Mouse (Mus musculus) forebrain, postnatal 0 days (tissue): Measurements from ENCODE around the gene Immp2l. TPM values are rescaled to one million over a fixed set of nuclear protein-coding genes. Genes with fewer than 3 reads are reported as not detected.

Experiments used
- ATAC-seq: fragments of 200-750 bp; cut with Nextera tagmentation; 2 replicates; pipeline ENCODE4 v1.8.0; 2017; ENCODE audit warnings: mild to moderate bottlenecking, moderate library complexity
- DNase-seq: peaks from one replicate; pipeline ENCODE4 v3.0.0-alpha.2; 2015
- H3K27ac ChIP-seq: fragments of 300-500 bp; sonication (generic); 2 replicates; pipeline ENCODE4 v1.5.1; 2014; ENCODE audit warnings: low read depth, mild to moderate bottlenecking, antibody characterized with exemption, low read length, moderate library complexity, mixed read lengths
- H3K27me3 ChIP-seq: fragments of 300-500 bp; sonication (generic); 2 replicates; pipeline ENCODE4 v1.6.1; 2014; ENCODE audit warnings: mild to moderate bottlenecking, low read length, mixed read lengths; ENCODE audit not compliant: insufficient read depth
- H3K36me3 ChIP-seq: fragments of 300-500 bp; sonication (generic); 2 replicates; pipeline ENCODE4 v1.6.1; 2014; ENCODE audit warnings: mild to moderate bottlenecking, moderate library complexity; ENCODE audit not compliant: insufficient read depth
- H3K4me1 ChIP-seq: fragments of 300-500 bp; sonication (generic); 2 replicates; pipeline ENCODE4 v1.6.1; 2014; ENCODE audit warnings: antibody characterized with exemption; ENCODE audit not compliant: insufficient read depth
- H3K4me2 ChIP-seq: fragments of 300-500 bp; sonication (generic); 2 replicates; pipeline ENCODE4 v1.6.1; 2014; ENCODE audit warnings: low read depth, mild to moderate bottlenecking, moderate library complexity
- H3K4me3 ChIP-seq: fragments of 300-500 bp; sonication (generic); 2 replicates; pipeline ENCODE4 v1.5.1; 2014; ENCODE audit warnings: low read depth, low read length, mixed read lengths
- H3K9ac ChIP-seq: fragments of 300-500 bp; sonication (generic); 2 replicates; pipeline ENCODE4 v1.6.1; 2014; ENCODE audit warnings: mild to moderate bottlenecking
- H3K9me3 ChIP-seq: fragments of 300-500 bp; sonication (generic); 2 replicates; pipeline ENCODE4 v1.6.1; 2016; ENCODE audit warnings: low read length
- CTCF ChIP-seq: sonication (generic); IDR thresholded peaks from 2 replicates; pipeline ENCODE4 v1.5.1; 2016; ENCODE audit warnings: antibody characterized with exemption, control low read depth, low read depth
- WGBS: fragments of 180-500 bp; shearing (Covaris S2); extraction: QIAGEN DNeasy Blood & Tissue Kit; methylation state at CpG from one replicate; pipeline ENCODE4 v1.1.7; 2014; 5-methylcytosine and 5-hydroxymethylcytosine counted together
- polyA plus RNA-seq: library from polyadenylated mRNA; unstranded; fragments of >200 nt; fragmentation: Nextera tagmentation; extraction: Ambion mirVana; gene quantifications from 2 replicates; pipeline ENCODE4 v1.2.1, GENCODE M21; 2015
- total RNA-seq: library from RNA; depleted of rRNA; stranded (reverse); fragments of >200 nt; gene quantifications from 2 replicates; pipeline ENCODE4 v1.2.3, GENCODE M21; 2014

The Immp2l gene
- total and polyA plus RNA-seq, 2 experiments from 2014 or later, result 5.9 to 19.4 TPM

DNA sequence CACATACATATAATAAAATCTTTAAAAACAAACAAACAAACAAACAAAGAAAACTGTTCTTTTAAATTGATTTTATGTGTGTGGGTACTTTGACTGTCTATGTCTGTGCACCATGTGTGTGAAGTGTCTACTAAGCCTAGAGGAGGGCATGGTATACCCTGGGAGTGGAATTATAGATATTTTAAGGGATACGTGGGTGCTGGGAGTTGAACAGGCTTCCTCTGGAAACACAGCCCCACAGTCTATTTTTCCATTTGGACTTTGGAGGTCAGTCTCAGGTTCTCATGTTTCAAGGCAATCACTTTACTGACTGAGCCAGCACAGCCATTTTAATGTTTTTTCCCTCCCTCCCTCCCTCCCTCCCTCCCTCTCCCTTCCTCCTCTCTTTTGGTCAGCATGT lies 331.0 kb downstream of the Immp2l start:
- H3K9me3 ChIP-seq, result no peaks in the 10 kb centered on the region
- ATAC-seq (no peak), DNase-seq (no peak)
- H3K4me1 ChIP-seq, result no peaks in the 10 kb centered on the region
- 93% methylated on average over 1 of the region's 1 CpGs for WGBS
- TF ChIP-seq CTCF, result no peak
- H3K4me3 ChIP-seq, result no peak overlapping the region
- no peak overlapping the region for H3K4me2 ChIP-seq
- no peaks in the 10 kb centered on the region for H3K36me3 ChIP-seq
- no peak overlapping the region for H3K9ac ChIP-seq
- no peaks in the 10 kb centered on the region for H3K27me3 ChIP-seq
- no peak overlapping the region for H3K27ac ChIP-seq

DNA sequence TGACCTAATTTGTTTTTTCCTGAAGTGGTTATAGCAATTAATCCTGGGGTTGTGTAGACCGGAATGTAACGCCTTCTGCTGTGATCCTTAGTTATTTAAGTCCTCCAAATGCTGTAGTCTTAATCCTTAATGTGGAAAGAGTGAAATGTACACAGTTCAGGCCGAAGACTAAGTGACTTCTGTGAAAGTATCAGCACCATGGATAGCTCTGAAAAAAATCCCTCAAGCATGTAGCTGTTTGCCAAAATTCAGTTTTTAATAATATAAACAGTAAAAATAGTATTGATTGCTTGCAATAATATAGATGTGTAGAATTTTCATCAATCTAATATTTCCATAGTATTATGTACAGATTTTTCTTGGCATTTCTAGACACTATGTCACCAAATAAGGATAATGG lies 332.1 kb downstream of the Immp2l start:
- 73% methylated on average over 3 of the region's 3 CpGs for WGBS
- no peak overlapping the region for H3K9ac ChIP-seq
- ATAC-seq (no peak), DNase-seq (no peak)
- TF ChIP-seq CTCF, result no peak
- no peaks in the 10 kb centered on the region for H3K4me1 ChIP-seq
- no peaks in the 10 kb centered on the region for H3K36me3 ChIP-seq
- no peaks in the 10 kb centered on the region for H3K27me3 ChIP-seq
- H3K27ac ChIP-seq, result no peak overlapping the region
- H3K4me2 ChIP-seq, result no peak overlapping the region
- H3K9me3 ChIP-seq, result no peaks in the 10 kb centered on the region
- H3K4me3 ChIP-seq, result no peak overlapping the region

DNA sequence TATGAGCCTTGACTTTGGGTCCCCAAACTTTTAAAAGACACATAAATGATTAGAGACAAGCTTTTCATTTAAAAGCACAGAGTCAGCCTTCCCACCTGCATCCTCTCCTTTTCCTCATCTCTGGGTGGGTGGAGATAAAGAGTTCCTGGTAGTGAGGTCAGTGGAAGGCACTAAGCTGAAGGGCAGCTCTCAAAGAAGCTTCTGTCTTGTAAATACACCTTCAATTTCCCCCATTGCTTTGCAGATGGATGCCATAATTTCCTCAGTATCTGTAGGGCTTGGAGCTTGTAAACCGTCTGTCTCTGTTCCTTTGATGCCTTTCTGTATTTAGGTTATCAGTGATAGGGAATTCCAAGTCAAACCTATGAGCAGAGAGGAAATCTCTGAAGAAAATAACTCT lies 362.8 kb downstream of the Immp2l start:
- H3K27me3 ChIP-seq, result no peaks in the 10 kb centered on the region
- no peak overlapping the region for H3K27ac ChIP-seq
- DNase-seq (no peak), ATAC-seq (no peak)
- no peak overlapping the region for H3K9ac ChIP-seq
- WGBS, result 84% methylated on average over 1 of the region's 1 CpGs
- no peaks in the 10 kb centered on the region for H3K9me3 ChIP-seq
- no peaks in the 10 kb centered on the region for H3K36me3 ChIP-seq
- no peak overlapping the region for H3K4me3 ChIP-seq
- H3K4me2 ChIP-seq, result no peak overlapping the region
- no peak for TF ChIP-seq CTCF
- no peaks in the 10 kb centered on the region for H3K4me1 ChIP-seq

DNA sequence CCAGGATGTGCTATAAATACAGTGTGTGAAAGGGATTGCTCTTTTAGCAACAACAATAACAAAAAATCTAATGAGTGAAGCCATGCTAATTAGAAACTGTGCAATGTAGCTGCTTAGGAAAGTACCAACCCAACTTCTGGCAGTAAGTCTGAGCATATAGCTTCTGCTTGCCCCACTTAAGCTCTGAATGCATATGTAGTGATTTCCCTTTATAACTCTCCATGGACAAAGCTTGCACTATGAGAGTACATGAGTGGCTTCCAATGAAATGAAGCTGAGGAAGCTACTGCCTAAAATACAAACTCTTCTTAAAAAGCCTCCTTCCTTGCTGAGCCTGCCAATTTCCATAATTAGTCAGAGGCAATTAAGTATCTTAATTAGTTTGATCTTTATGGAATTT lies 370.3 kb downstream of the Immp2l start:
- Histone ChIP-seq H3K9me3 (no peaks in the 10 kb centered on the region), H3K4me3 (no peak overlapping the region), H3K36me3 (no peaks in the 10 kb centered on the region), H3K4me1 (no peaks in the 10 kb centered on the region), H3K4me2 (no peak overlapping the region), H3K27ac (no peak overlapping the region), H3K9ac (no peak overlapping the region), H3K27me3 (no peaks in the 10 kb centered on the region)
- ATAC-seq, result peak; percentile 81
- no peak for DNase-seq
- TF ChIP-seq CTCF, result no peak

DNA sequence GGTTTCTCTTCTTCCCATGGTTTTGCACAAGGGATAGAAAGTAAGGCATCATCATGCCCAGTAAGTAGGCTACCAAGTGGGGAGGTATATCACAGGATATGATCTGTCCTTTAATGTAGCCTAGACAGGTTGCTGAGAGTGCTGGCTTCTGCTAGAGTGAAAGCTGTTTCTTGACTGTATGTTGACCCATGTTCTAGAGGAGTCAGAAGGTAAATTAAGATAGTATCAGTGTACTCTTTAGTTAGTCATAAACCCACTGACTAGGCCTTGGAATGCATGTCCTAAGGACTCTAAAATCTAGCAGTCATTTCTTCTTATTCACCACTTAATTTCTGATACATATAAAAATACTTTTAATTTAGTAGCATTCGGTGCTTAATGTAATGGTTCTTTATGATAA lies 377.2 kb downstream of the Immp2l start:
- Histone ChIP-seq H3K27me3 (no peaks in the 10 kb centered on the region), H3K4me1 (no peaks in the 10 kb centered on the region), H3K4me2 (no peak overlapping the region), H3K27ac (no peak overlapping the region), H3K9me3 (no peaks in the 10 kb centered on the region), H3K9ac (no peak overlapping the region), H3K36me3 (no peaks in the 10 kb centered on the region), H3K4me3 (no peak overlapping the region)
- WGBS, result 100% methylated on average over 1 of the region's 1 CpGs
- no peak for ATAC-seq
- TF ChIP-seq CTCF, result no peak
- DNase-seq, result no peak

DNA sequence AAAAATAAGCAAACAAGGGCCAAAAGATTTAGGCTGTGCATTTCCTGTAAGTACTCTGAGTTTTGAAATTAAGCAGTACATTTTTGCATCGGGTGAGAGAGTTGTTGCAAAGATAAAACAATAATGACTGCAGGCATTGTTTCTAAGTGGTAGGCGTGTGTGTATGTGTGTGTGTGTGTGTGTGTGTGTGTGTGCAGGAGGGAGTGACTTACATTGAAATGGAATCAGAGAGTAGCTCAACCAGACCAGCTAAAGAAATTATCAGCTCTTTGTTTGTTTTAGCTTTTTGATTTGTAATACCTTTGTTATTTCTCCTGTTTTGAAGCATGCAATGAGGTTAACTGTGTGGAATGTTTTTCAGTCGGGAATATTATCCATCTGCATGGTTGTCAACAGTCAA lies 378.0 kb downstream of the Immp2l start:
- TF ChIP-seq CTCF, result no peak
- Histone ChIP-seq H3K27me3 (no peaks in the 10 kb centered on the region), H3K27ac (no peak overlapping the region), H3K4me3 (no peak overlapping the region), H3K9ac (no peak overlapping the region), H3K4me2 (no peak overlapping the region), H3K4me1 (no peaks in the 10 kb centered on the region), H3K9me3 (no peaks in the 10 kb centered on the region), H3K36me3 (no peaks in the 10 kb centered on the region)
- DNase-seq (no peak), ATAC-seq (no peak)
- WGBS, result 69% methylated on average over 3 of the region's 3 CpGs

DNA sequence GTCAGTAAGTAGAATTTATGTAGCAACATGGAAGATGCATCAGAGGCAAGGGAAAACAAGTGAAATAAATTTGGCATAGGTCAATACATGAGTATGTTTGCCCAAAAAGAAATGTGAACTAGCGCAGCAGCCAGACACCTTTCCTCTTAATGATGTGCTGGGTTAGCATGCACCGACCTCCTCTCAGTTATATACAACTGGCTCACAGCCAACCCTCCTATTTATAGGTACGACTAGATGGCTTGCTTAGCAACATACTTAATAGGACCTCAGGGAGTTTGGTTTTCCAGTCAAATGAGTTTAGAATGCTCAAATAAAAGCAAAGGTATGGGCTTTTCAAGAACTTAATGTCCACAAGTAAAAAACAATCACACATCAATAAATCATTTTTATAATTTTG lies 385.5 kb downstream of the Immp2l start:
- WGBS, result 38% methylated on average over 3 of the region's 3 CpGs
- TF ChIP-seq CTCF, result no peak
- Histone ChIP-seq H3K9ac (no peak overlapping the region), H3K27ac (no peak overlapping the region), H3K4me3 (no peak overlapping the region), H3K4me1 (no peaks in the 10 kb centered on the region), H3K27me3 (no peaks in the 10 kb centered on the region), H3K9me3 (no peaks in the 10 kb centered on the region), H3K4me2 (no peak overlapping the region), H3K36me3 (no peaks in the 10 kb centered on the region)
- DNase-seq (no peak), ATAC-seq (no peak)

DNA sequence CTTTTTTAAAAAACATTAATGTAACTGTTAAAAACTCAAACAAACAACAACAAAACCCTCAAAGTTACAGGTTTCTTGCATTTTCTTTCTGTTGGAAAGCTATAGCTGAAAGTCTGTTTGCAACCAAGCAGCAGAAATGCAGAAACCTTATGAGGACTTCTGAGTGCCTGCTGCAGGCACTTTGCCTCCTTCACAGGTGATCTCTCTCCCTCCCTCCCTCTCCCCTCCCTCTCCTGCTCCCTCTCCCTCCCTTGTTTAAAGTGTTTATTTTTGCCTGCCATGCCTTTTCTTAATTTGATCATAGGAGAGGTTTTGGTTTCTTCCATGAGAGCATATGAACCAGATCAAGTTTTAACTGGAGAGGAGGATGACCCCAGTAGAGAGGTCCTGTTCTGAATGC lies 392.7 kb downstream of the Immp2l start:
- H3K36me3 ChIP-seq, result no peaks in the 10 kb centered on the region

More for the DNA sequence above, 392.7 kb downstream of the Immp2l start:
- Histone ChIP-seq H3K4me3 (no peak overlapping the region), H3K9me3 (no peaks in the 10 kb centered on the region), H3K27me3 (no peaks in the 10 kb centered on the region), H3K4me2 (no peak overlapping the region), H3K9ac (no peak overlapping the region), H3K27ac (no peak overlapping the region), H3K4me1 (no peaks in the 10 kb centered on the region)
- ATAC-seq (no peak), DNase-seq (no peak)
- no peak for TF ChIP-seq CTCF
